Mouse (Mus musculus) limb, embryonic 12.5 days (tissue): ENCODE data around the gene Prrg1. TPM values are rescaled to one million over a fixed set of nuclear protein-coding genes. Genes with fewer than 3 reads are reported as not detected.
"Not testable (repeated sequence)": the region's sequence is repeated elsewhere in the genome, so short reads cannot be mapped to it uniquely, and the experiment has no call there.

Experiments used
- ATAC-seq: fragments of 200-750 bp; cut with Nextera tagmentation; 2 replicates; pipeline ENCODE4 v1.8.0; 2017; ENCODE audit warnings: low read depth, moderate TSS enrichment; ENCODE audit not compliant: insufficient number of reproducible peaks, insufficient read depth, low FRiP score, low TSS enrichment
- H3K27ac ChIP-seq: fragments of 300-500 bp; sonication (generic); 2 replicates; pipeline ENCODE4 v1.5.1; 2016; ENCODE audit warnings: mild to moderate bottlenecking, moderate library complexity
- H3K27me3 ChIP-seq: fragments of 300-500 bp; sonication (generic); 2 replicates; pipeline ENCODE4 v1.6.1; 2016; ENCODE audit warnings: mild to moderate bottlenecking, moderate library complexity
- H3K36me3 ChIP-seq: fragments of 300-500 bp; sonication (generic); 2 replicates; pipeline ENCODE4 v1.6.1; 2016; ENCODE audit warnings: mild to moderate bottlenecking, moderate library complexity
- H3K4me1 ChIP-seq: fragments of 300-500 bp; sonication (generic); replicated peaks from 2 replicates; pipeline ENCODE4 v1.6.1; 2016
- H3K4me2 ChIP-seq: fragments of 300-500 bp; sonication (generic); 2 replicates; pipeline ENCODE4 v1.6.1; 2016; ENCODE audit warnings: mild to moderate bottlenecking, moderate library complexity
- H3K4me3 ChIP-seq: fragments of 300-500 bp; sonication (generic); replicated peaks from 2 replicates; pipeline ENCODE4 v1.5.1; 2016; ENCODE audit warnings: mild to moderate bottlenecking
- H3K9ac ChIP-seq: fragments of 300-500 bp; sonication (generic); replicated peaks from 2 replicates; pipeline ENCODE4 v1.6.1; 2016; ENCODE audit warnings: mild to moderate bottlenecking, moderate library complexity
- H3K9me3 ChIP-seq: fragments of 300-500 bp; sonication (generic); 2 replicates; pipeline ENCODE4 v1.6.1; 2016; ENCODE audit warnings: mild to moderate bottlenecking, moderate library complexity
- WGBS: fragments of 180-500 bp; shearing (Covaris S2); methylation state at CpG from one replicate; pipeline ENCODE4 v1.1.7; 2016; 5-methylcytosine and 5-hydroxymethylcytosine counted together
- polyA plus RNA-seq: library from polyadenylated mRNA; unstranded; fragments of >200 nt; fragmentation: Nextera tagmentation; extraction: Ambion mirVana; gene quantifications from 2 replicates; pipeline ENCODE4 v1.2.1, GENCODE M21; 2016

The Prrg1 gene
- polyA plus RNA-seq, 1 experiment from 2014 or later, result 11.9 TPM

DNA sequence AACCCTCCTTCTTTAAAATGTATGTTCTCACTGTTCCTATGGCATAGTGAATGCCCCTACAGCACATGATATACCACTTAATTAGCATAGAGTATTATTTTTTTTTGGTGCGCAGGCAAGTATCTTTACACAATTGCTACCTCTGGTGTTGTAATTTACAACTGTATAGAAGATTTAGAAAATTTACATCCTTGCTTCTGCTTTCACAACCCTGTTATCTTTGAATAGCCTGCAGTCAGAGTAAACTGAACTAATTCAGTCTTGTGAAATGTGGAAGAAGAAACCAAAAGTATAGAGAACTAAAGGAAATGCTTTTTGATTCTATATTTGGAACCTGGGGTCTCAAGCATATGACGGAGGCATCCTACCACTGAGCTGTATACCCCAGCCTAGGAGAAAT is 100.7 kb downstream of the Prrg1 start:
- WGBS, result 79% methylated on average over 2 of the region's 2 CpGs
- H3K27ac ChIP-seq, result no peak overlapping the region

DNA sequence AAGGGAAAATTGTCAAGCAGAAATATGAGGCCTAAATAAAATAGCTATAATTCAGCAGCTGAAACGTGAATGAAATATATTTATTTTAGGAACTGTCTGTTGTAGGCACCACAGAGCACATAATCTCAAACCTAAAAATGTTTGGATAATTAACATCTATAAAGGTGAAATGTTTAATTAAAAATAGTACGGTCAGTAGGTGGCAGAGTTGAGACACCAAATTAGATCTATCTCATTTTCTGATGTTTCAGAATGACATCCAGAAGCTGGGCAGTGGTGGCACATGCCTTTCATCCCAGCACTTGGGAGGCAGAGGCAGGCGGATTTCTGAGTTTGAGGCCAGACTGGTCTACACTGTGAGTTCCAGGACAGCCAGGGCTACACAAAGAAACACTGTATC is 104.0 kb downstream of the Prrg1 start:
- H3K9ac ChIP-seq, result no peak overlapping the region

More for the DNA sequence above, 100.7 kb downstream of the Prrg1 start:
- no peak overlapping the region for H3K4me2 ChIP-seq
- no peaks in the 10 kb centered on the region for H3K9me3 ChIP-seq
- no peak for ATAC-seq
- H3K27me3 ChIP-seq, result no peaks in the 10 kb centered on the region
- no peaks in the 10 kb centered on the region for H3K4me1 ChIP-seq
- H3K4me3 ChIP-seq, result no peak overlapping the region
- H3K9ac ChIP-seq, result no peak overlapping the region
- no peaks in the 10 kb centered on the region for H3K36me3 ChIP-seq

DNA sequence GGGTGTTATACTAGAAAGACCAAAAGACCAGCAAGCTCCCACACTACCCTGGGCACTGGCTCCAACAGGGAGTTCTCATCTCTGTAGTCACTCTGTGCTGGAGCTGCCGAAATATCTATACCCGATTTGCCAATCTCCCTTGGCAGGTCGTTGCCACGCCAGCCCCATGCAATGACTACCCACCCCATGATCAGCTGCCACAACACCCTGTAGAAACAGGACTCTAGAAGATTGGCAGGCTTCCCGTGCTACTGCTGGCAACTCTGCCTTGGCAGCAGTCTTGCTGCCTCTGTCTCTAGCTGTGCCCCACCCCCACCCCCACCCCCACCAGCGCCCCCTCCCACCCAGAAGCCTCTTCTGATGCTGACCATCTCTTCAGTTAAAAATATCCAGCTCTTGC is 149.3 kb downstream of the Prrg1 start:
- no peak for ATAC-seq
- no peaks in the 10 kb centered on the region for H3K36me3 ChIP-seq
- H3K9ac ChIP-seq, result no peak overlapping the region
- H3K27ac ChIP-seq, result no peak overlapping the region
- H3K4me2 ChIP-seq, result no peak overlapping the region
- WGBS, result 74% methylated on average over 5 of the region's 6 CpGs
- H3K9me3 ChIP-seq, result no peaks in the 10 kb centered on the region
- no peaks in the 10 kb centered on the region for H3K4me1 ChIP-seq
- no peak overlapping the region for H3K4me3 ChIP-seq
- H3K27me3 ChIP-seq, result no peaks in the 10 kb centered on the region

More for the DNA sequence above, 104.0 kb downstream of the Prrg1 start:
- Histone ChIP-seq H3K9me3 (no peaks in the 10 kb centered on the region), H3K27me3 (no peaks in the 10 kb centered on the region), H3K4me3 (no peak overlapping the region), H3K36me3 (no peaks in the 10 kb centered on the region), H3K4me2 (no peak overlapping the region), H3K27ac (no peak overlapping the region), H3K4me1 (no peaks in the 10 kb centered on the region)
- 66% methylated on average over 3 of the region's 3 CpGs for WGBS
- no peak for ATAC-seq

DNA sequence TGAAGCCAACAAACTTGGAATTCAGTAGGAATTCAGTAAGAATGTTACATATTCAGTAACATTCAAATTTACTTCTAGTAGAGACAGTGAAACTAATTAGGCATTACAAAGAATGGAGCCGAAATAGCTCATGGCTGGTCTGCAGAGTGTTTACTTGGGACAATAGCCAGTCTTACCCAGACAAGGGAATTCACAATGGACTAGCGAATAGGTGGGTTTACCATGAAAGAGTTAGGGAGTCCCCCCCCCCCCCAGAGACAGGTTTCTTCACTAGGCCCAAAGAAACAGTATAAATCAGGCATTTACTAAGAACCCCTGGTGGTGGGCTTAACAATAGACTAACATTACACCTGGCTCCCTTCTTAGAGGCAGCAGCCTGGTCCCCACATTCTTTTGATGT is 180.3 kb downstream of the Prrg1 start:
- WGBS, result 85% methylated on average over 2 of the region's 2 CpGs
- not testable (repeated sequence) for H3K4me1 ChIP-seq, H3K4me2 ChIP-seq, H3K36me3 ChIP-seq, H3K9ac ChIP-seq, ATAC-seq, H3K4me3 ChIP-seq, H3K27ac ChIP-seq, H3K9me3 ChIP-seq, H3K27me3 ChIP-seq

Other genes with a start within 250 kb of the Prrg1 start
- not detected in 2 replicates for gene 4930480E11Rik, start 214.3 kb downstream of the Prrg1 start, polyA plus RNA-seq
- gene Fam47c, start 153.9 kb upstream of the Prrg1 start, polyA plus RNA-seq, result not detected in 2 replicates